Mouse (Mus musculus) spleen, postnatal 4 days (tissue): ENCODE measurements at regions not wholly inside any gene's neighbourhood (a gene's known extent, or its start where the extent isn't known, plus 50 kb on each side); places are given as distances from the start of the nearest gene placed in this dataset.

ENCODE experiments used
- DNase-seq, 2 experiments: peaks; one replicate each; pipeline ENCODE4 v3.0.0; 2022; ENCODE audit warnings: low spot score in 2 of 2

DNA sequence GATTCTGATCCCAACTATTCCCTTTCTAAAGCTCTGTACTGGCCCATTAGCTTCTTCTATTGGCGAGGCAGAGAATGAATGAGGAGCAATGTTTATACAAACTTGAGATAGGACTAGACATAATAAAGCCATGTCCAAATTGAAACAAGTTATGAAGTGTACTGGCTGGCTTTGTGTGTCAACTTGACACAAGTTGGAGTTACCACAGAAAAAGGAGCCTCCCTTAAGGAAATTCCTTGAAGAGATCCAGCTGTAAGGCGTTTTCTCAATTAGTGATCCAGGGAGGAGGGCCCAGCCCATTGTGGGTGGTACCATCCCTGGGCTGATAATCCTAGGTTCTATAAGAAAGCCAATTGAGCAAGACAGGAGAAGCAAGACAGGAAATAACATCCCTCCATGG lies 135.9 kb upstream of the Cr2 start:
- DNase-seq, result no peak

DNA sequence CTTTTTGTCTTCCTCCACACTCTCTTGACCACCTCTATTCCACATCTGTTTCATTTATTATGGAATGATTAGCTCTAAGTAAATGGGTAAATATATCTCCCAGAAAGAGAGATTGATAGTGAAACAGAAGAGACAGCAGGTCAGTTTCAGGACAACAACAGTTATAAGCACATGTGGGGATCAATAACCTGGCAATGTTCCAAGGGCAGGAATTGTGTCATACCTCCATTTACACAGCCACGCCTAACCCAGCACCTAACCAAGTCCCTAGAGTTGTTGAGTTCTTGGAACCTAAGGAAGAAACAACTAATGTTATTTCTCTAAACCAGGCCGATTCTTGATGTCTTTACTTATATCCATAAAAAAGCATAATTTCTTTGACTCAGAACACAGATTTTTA lies 108.6 kb upstream of the Cr2 start:
- no peak for DNase-seq

DNA sequence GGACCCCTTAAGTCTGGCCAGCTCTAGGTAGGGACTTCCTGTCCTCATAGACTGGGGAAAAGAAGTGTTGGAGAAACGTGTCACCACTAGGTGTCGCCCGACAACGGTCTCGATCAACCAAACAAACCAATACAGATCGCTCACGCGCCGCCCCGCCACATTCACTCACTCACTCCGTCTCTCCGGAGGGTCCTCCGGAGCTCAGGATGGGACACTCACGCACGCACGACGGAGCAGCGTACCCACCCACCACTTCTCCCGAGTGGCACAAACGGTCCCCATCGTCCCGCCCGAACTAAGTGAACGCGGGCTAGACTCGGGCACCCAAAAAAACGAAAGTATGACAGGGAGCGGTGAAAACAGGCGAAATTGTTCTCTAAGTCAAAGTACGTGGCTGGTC lies 65.0 kb upstream of the Cr2 start:
- peak; percentile 99 to 100 for DNase-seq

DNA sequence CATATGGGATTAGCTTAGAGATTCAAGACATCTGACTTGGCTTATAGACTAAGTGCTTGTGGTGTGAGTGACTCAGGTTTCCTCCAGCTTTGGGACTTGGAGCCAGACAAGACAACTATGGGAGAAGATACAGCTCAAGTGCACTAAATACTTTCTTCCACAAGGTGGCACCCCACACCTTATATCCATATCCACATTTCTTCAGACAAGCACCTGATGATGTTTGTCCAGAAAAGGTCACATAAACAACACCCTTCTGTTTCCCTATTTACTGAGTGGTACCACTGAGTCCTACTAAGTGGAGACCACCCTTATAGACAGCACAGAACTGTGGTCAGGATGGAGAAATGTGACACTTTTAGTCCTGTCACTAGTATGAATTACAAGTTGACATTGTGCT lies 56.1 kb upstream of the Cr2 start:
- DNase-seq, result peak in 1 of 2 experiments; percentile 21

DNA sequence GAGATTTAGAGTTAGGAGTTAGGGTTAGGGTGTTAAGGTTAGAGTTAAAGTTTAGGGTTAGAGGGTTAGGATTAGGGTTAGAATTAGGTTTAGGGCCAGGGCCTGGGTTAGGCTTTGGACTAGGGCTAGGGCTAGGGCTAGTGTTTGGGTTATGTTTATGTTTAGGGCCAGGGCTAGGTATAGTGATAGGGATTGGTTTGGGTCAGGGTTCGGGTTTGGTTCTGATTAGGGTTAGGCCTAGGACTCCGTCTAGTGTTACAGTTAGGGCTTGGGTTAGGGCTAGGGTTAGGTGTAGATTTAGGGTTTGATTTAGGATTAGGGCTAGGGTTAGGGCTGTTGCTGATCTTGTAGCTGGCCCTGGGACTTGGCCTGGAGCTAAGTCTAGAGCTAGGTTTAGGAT lies 50.5 kb upstream of the Cr2 start:
- no peak for DNase-seq
